Comparison of ENCODE assay signal across 8 mouse cellular contexts in genomic region chr11:32102976-32103375, GRCm38 (mm10).
A peak's percentile ranks its signal among the peaks of the same experiment; 100 is the strongest.
DNase-seq lines count a peak whose midpoint lies in the region; ATAC-seq and TF ChIP-seq lines count a peak whose summit lies in the region.

No protein-coding gene starts in this region.

- no peak for TF ChIP-seq POLR2A in heart, adult 2 months (IDR thresholded peaks at IDR 0.05; ENCODE audit: insufficient read depth, low read depth, low read length)
- TF ChIP-seq POLR2A in CH12.LX (IDR thresholded peaks at IDR 0.05; ENCODE audit: low read depth, low read length): no peak

- dilution Hi-C loops in CH12.LX (cut with MboI; ENCODE audit: extremely low pct_ligation_motif_present, extremely low pct_unique_long_range_greater_than_20kb, low sequenced_read_pairs): no loop called here

- TF ChIP-seq EP300 in heart, adult 2 months (IDR thresholded peaks at IDR 0.05; ENCODE audit: insufficient read depth, low read depth, low read length): no peak
- no peak for TF ChIP-seq EP300 in CH12.LX (IDR thresholded peaks at IDR 0.05; ENCODE audit: low read length)

- in situ Hi-C loops in CH12.LX (cut with MboI; ENCODE audit: low pct_ligation_motif_present, low pct_unique_long_range_greater_than_20kb, low sequenced_read_pairs): loop anchor here (25.0 kb wide), 1 partner anchor 841 kb away; no protein-coding TSS in a partner anchor

- H3K9me3 ChIP-seq in heart, embryonic 11.5 days (replicated peaks; ENCODE audit: control insufficient read depth, low read length): no peaks in the 10 kb centered on the region
- H3K9me3 ChIP-seq in CH12.LX (replicated peaks; ENCODE audit: low read length): no peaks in the 10 kb centered on the region
- no peaks in the 10 kb centered on the region for H3K9me3 ChIP-seq in hindbrain, embryonic 11.5 days (ENCODE audit: control insufficient read depth, low read length)

- no peaks in the 10 kb centered on the region for H3K36me3 ChIP-seq in heart, embryonic 11.5 days (ENCODE audit: control insufficient read depth, insufficient read depth, low read length)
- H3K36me3 ChIP-seq in heart, adult 2 months (ENCODE audit: control insufficient read depth, insufficient read depth, low read length): no peaks in the 10 kb centered on the region
- no peaks in the 10 kb centered on the region for H3K36me3 ChIP-seq in CH12.LX (replicated peaks in 1 of 2; ENCODE audit: control insufficient read depth in 1 of 2, insufficient read depth in 1 of 2, low read length in 1 of 2)
- H3K36me3 ChIP-seq in hindbrain, embryonic 11.5 days (ENCODE audit: control insufficient read depth, insufficient read depth, low read length): no peaks in the 10 kb centered on the region

- H3K27me3 ChIP-seq in heart, embryonic 11.5 days (ENCODE audit: control insufficient read depth, insufficient read depth, low read length): 0 out of 2 replicates have a peak, but pooled peaks cover 2% of the 10 kb centered on the region
- H3K27me3 ChIP-seq in heart, adult 2 months (ENCODE audit: control insufficient read depth, insufficient read depth, low read length): no peaks in the 10 kb centered on the region; the same call in 1 of the 2 replicates
- no peaks in the 10 kb centered on the region for H3K27me3 ChIP-seq in CH12.LX (replicated peaks)
- no peaks in the 10 kb centered on the region for H3K27me3 ChIP-seq in hindbrain, embryonic 11.5 days (ENCODE audit: control insufficient read depth, insufficient read depth, low read length)

- H3K4me2 ChIP-seq in heart, embryonic 11.5 days: peak overlapping the region; percentile 58
- H3K4me2 ChIP-seq in CH12.LX (ENCODE audit: insufficient read depth, low read depth, poor library complexity, severe bottlenecking): peak overlapping the region; percentile 9
- H3K4me2 ChIP-seq in hindbrain, embryonic 11.5 days (replicated peaks; ENCODE audit: low read depth, low read length): no peak overlapping the region

- peak overlapping the region; percentile 11; the same call in 1 of the 2 replicates for H3K4me3 ChIP-seq in heart, embryonic 11.5 days (ENCODE audit: low read depth, low read length)
- H3K4me3 ChIP-seq in heart, adult 2 months: no peak overlapping the region
- H3K4me3 ChIP-seq in CH12.LX (replicated peaks in 1 of 3; ENCODE audit: low read depth in 2 of 3, low read length in 2 of 3, poor library complexity in 1 of 3): no peak overlapping the region
- H3K4me3 ChIP-seq in hindbrain, embryonic 11.5 days (ENCODE audit: low read depth, low read length): no peak overlapping the region

- TF ChIP-seq RAD21 in CH12.LX (IDR thresholded peaks at IDR 0.05; ENCODE audit: low read depth, low read length): no peak

- TF ChIP-seq CTCF in heart, adult 2 months (IDR thresholded peaks at IDR 0.05): no peak
- no peak for TF ChIP-seq CTCF in CH12.LX (conservative IDR thresholded peaks at IDR 0.05 in 1 of 2, IDR thresholded peaks at IDR 0.05 in 1 of 2; ENCODE audit: low read depth in 2 of 2, low read length in 2 of 2)

- intact Hi-C loops in heart, adult 2 months (cut with DNase I): no loop called here

- peak overlapping the region; percentile 54; the same call in 1 of the 2 replicates for H3K9ac ChIP-seq in heart, embryonic 11.5 days (ENCODE audit: low read depth, low read length)
- H3K9ac ChIP-seq in heart, adult 2 months (ENCODE audit: low read depth, low read length): no peak overlapping the region
- H3K9ac ChIP-seq in CH12.LX (ENCODE audit: insufficient read depth, low read depth): no peak overlapping the region
- H3K9ac ChIP-seq in hindbrain, embryonic 11.5 days (ENCODE audit: low read depth, low read length): peak overlapping the region; percentile 49; the same call in 1 of the 2 replicates

- ATAC-seq in heart, embryonic 11.5 days (replicated peaks; ENCODE audit: insufficient number of reproducible peaks, low FRiP score, low TSS enrichment): no peak
- no peak for ATAC-seq in hindbrain, embryonic 11.5 days (ENCODE audit: low FRiP score)

- peaks cover 7% of the 10 kb centered on the region; the same call in 1 of the 2 replicates for H3K4me1 ChIP-seq in heart, embryonic 11.5 days (ENCODE audit: control insufficient read depth, insufficient read depth, low read length)
- no peaks in the 10 kb centered on the region for H3K4me1 ChIP-seq in heart, adult 2 months (ENCODE audit: control insufficient read depth, insufficient read depth, low read length)
- peaks cover 15 to 51% of the 10 kb centered on the region in 2 experiments for H3K4me1 ChIP-seq in CH12.LX (ENCODE audit: control insufficient read depth in 1 of 2, insufficient read depth in 2 of 2)
- H3K4me1 ChIP-seq in hindbrain, embryonic 11.5 days (replicated peaks; ENCODE audit: control insufficient read depth, insufficient read depth, low read length): peaks cover 6% of the 10 kb centered on the region

- no peak for DNase-seq in heart, adult 2 months
- DNase-seq in CH12.LX (ENCODE audit: extremely low read depth): no peak
- peak; percentile 61 for DNase-seq in hindbrain, embryonic 11.5 days (ENCODE audit: low spot score)
- DNase-seq in lung, postnatal 36 days: peak; percentile 21
- no peak for DNase-seq in adrenal gland, postnatal 25 days
- no peak for DNase-seq in ovary, postnatal 36 days (ENCODE audit: low spot score)
- no peak for DNase-seq in thymus, postnatal 0 days (ENCODE audit: low spot score)

- H3K79me2 ChIP-seq in heart, adult 2 months (replicated peaks; ENCODE audit: control insufficient read depth, insufficient read depth, low read length): no peaks in the 10 kb centered on the region
- no peaks in the 10 kb centered on the region for H3K79me2 ChIP-seq in CH12.LX (replicated peaks; ENCODE audit: control insufficient read depth, extremely low read depth, insufficient read depth, poor library complexity, severe bottlenecking)

- no peak overlapping the region for H3K27ac ChIP-seq in heart, embryonic 11.5 days (ENCODE audit: low read depth, low read length)
- no peak overlapping the region for H3K27ac ChIP-seq in heart, adult 2 months
- no peak overlapping the region for H3K27ac ChIP-seq in CH12.LX (ENCODE audit: insufficient read depth, low read depth)
- no peak overlapping the region for H3K27ac ChIP-seq in hindbrain, embryonic 11.5 days (ENCODE audit: low read depth, low read length)

- 15% methylated on average over 12 of the region's 12 CpGs for WGBS in heart, embryonic 11.5 days (ENCODE audit: insufficient replicate concordance)
- WGBS in heart, adult 2 months: 25% methylated on average over 12 of the region's 12 CpGs
- WGBS in hindbrain, embryonic 11.5 days: 12% methylated on average over 12 of the region's 12 CpGs

TF ChIP-seq in CH12.LX, 34 proteins besides CTCF, POLR2A, EP300 and RAD21:
- TF ChIP-seq CHD1 (IDR thresholded peaks at IDR 0.05; ENCODE audit: low read depth, low read length): no peak
- TF ChIP-seq ELF1 (IDR thresholded peaks at IDR 0.05; ENCODE audit: low read depth, low read length): no peak
- no peak for TF ChIP-seq UBTF (IDR thresholded peaks at IDR 0.05; ENCODE audit: low read depth, low read length)
- no peak for TF ChIP-seq BHLHE40 (IDR thresholded peaks at IDR 0.05; ENCODE audit: low read depth, low read length)
- TF ChIP-seq ETS1 (conservative IDR thresholded peaks at IDR 0.05; ENCODE audit: low read depth, low read length): no peak
- no peak for TF ChIP-seq TCF12 (IDR thresholded peaks at IDR 0.05; ENCODE audit: low read depth, low read length)

Comparison
In these comparisons a context has a peak if more than half of its experiments do, and no peak if none do; other contexts are left out.
1. H3K9ac ChIP-seq: peak in heart, embryonic 11.5 days (single experiment) and hindbrain, embryonic 11.5 days (single experiment); none in heart, adult 2 months (single experiment) and CH12.LX (single experiment).
2. DNase-seq: peak in hindbrain, embryonic 11.5 days (single experiment) and lung, postnatal 36 days (single experiment); none in heart, adult 2 months (0 of 2), CH12.LX (single experiment), adrenal gland, postnatal 25 days (single experiment), ovary, postnatal 36 days (single experiment) and thymus, postnatal 0 days (single experiment).